Mouse (Mus musculus): ENCODE results near the gene E2f7. TPM values are rescaled to one million over a fixed set of nuclear protein-coding genes. Genes with fewer than 3 reads are reported as not detected.

E2f7 gene
- polyA plus RNA-seq (2014; fragmentation: Illumina TruSeq; extraction: RNeasy Lipid Tissue Mini Kit (QIAGEN cat#74804); ENCODE audit: low read depth, low replicate concordance) = 0.66 TPM

GRCm38 (mm10) chr10:110744686-110745639, at the start of gene E2f7:
Gene E2f7, plus strand, starts transcription at chr10:110745439.

Other genes with a start within 250 kb of the E2f7 start
- gene Csrp2, start 174.3 kb downstream of the E2f7 start, polyA plus RNA-seq (2014; fragmentation: Illumina TruSeq; extraction: RNeasy Lipid Tissue Mini Kit (QIAGEN cat#74804); ENCODE audit: low read depth, low replicate concordance) = 64.9 TPM